Mouse (Mus musculus): ENCODE results near the gene Hlcs. TPM values are rescaled to one million over a fixed set of nuclear protein-coding genes. Genes with fewer than 3 reads are reported as not detected.

Hlcs gene
- total RNA-seq, 2 experiments from 2014 or later: 16.8 to 17.7 TPM

- no peak for DNase-seq (ENCODE audit: low spot score in 2 of 2)
Measured at GRCm38 (mm10) chr16:94168655-94169545, 144.5 kb downstream of the Hlcs start.

GRCm38 (mm10) chr16:94164978-94165377 lies 148.4 kb downstream of the Hlcs start:
- no peak for DNase-seq (ENCODE audit: low spot score in 2 of 2)

GRCm38 (mm10) chr16:94164236-94164635 lies 149.1 kb downstream of the Hlcs start:
- DNase-seq (ENCODE audit: low spot score in 2 of 2): no peak

- no peak for DNase-seq (ENCODE audit: low spot score in 2 of 2)
Measured at GRCm38 (mm10) chr16:94163051-94163450, 150.3 kb downstream of the Hlcs start.

GRCm38 (mm10) chr16:94162000-94162399 lies 151.4 kb downstream of the Hlcs start:
- DNase-seq (ENCODE audit: low spot score in 2 of 2): no peak

GRCm38 (mm10) chr16:94157819-94158218 lies 155.6 kb downstream of the Hlcs start:
- no peak for DNase-seq (ENCODE audit: low spot score in 2 of 2)

GRCm38 (mm10) chr16:94155041-94155653 lies 158.2 kb downstream of the Hlcs start:
- peak in 1 of 2 experiments; percentile 39 for DNase-seq (ENCODE audit: low spot score in 2 of 2)

- no peak for DNase-seq (ENCODE audit: low spot score in 2 of 2)
Measured at GRCm38 (mm10) chr16:94150125-94151103, 163.0 kb downstream of the Hlcs start.

GRCm38 (mm10) chr16:94148139-94148538 lies 165.2 kb downstream of the Hlcs start:
- no peak for DNase-seq (ENCODE audit: low spot score in 2 of 2)

- no peak for DNase-seq (ENCODE audit: low spot score in 2 of 2)
Measured at GRCm38 (mm10) chr16:94143325-94143724, 170.0 kb downstream of the Hlcs start.

- peak in 1 of 2 experiments; percentile 25 for DNase-seq (ENCODE audit: low spot score in 2 of 2)
Measured at GRCm38 (mm10) chr16:94140746-94141145, 172.6 kb downstream of the Hlcs start.

- DNase-seq (ENCODE audit: low spot score in 2 of 2): no peak
Measured at GRCm38 (mm10) chr16:94134218-94134617, 179.2 kb downstream of the Hlcs start.

GRCm38 (mm10) chr16:94128236-94128835 lies 185.0 kb downstream of the Hlcs start:
- DNase-seq (ENCODE audit: low spot score in 2 of 2): no peak

GRCm38 (mm10) chr16:94126200-94126599 lies 187.2 kb downstream of the Hlcs start:
- DNase-seq (ENCODE audit: low spot score in 2 of 2): no peak

GRCm38 (mm10) chr16:94125172-94125981 lies 188.0 kb downstream of the Hlcs start:
- peak in 1 of 2 experiments; percentile 34 for DNase-seq (ENCODE audit: low spot score in 2 of 2)

GRCm38 (mm10) chr16:94123247-94123646 lies 190.1 kb downstream of the Hlcs start:
- peak; percentile 9 to 33 for DNase-seq (ENCODE audit: low spot score in 2 of 2)

- DNase-seq (ENCODE audit: low spot score in 2 of 2): no peak
Measured at GRCm38 (mm10) chr16:94122347-94122746, 191.0 kb downstream of the Hlcs start.

- DNase-seq (ENCODE audit: low spot score in 2 of 2): no peak
Measured at GRCm38 (mm10) chr16:94118394-94118793, 195.0 kb downstream of the Hlcs start.

GRCm38 (mm10) chr16:94117333-94117732 lies 196.0 kb downstream of the Hlcs start:
- no peak for DNase-seq (ENCODE audit: low spot score in 2 of 2)

- no peak for DNase-seq (ENCODE audit: low spot score in 2 of 2)
Measured at GRCm38 (mm10) chr16:94114693-94115092, 198.7 kb downstream of the Hlcs start.
